Mouse (Mus musculus) kidney, postnatal 14 days (tissue): ENCODE measurements at regions not wholly inside any gene's neighbourhood (a gene's known extent, or its start where the extent isn't known, plus 50 kb on each side); places are given as distances from the start of the nearest gene placed in this dataset.

Experiments
- DNase-seq: peaks from one replicate; pipeline ENCODE4 v3.0.0; 2022; ENCODE audit warnings: mixed read lengths

- no peak for DNase-seq
Observed at GRCm38 (mm10) chr11:19356151-19356550, 337.4 kb upstream of the Meis1 start.

- no peak for DNase-seq
Observed at GRCm38 (mm10) chr11:19369152-19369551, 350.4 kb upstream of the Meis1 start.

- no peak for DNase-seq
Observed at GRCm38 (mm10) chr11:19373476-19373875, 354.7 kb upstream of the Meis1 start.

GRCm38 (mm10) chr11:19380935-19381334, 362.1 kb upstream of the Meis1 start:
- no peak for DNase-seq

- no peak for DNase-seq
Observed at GRCm38 (mm10) chr11:19389136-19389535, 370.4 kb upstream of the Meis1 start.

GRCm38 (mm10) chr11:19392190-19392589, 373.4 kb upstream of the Meis1 start:
- no peak for DNase-seq

- no peak for DNase-seq
Observed at GRCm38 (mm10) chr11:19394372-19394771, 375.6 kb upstream of the Meis1 start.

GRCm38 (mm10) chr11:19400396-19400795, 381.6 kb upstream of the Meis1 start:
- DNase-seq = no peak

GRCm38 (mm10) chr11:19420143-19420542, 401.4 kb upstream of the Meis1 start:
- DNase-seq = no peak

- DNase-seq = peak; percentile 3
Observed at GRCm38 (mm10) chr11:19423268-19423667, 404.5 kb upstream of the Meis1 start.

GRCm38 (mm10) chr11:19423841-19424815, 405.3 kb upstream of the Meis1 start:
- peak; percentile 72 for DNase-seq

GRCm38 (mm10) chr11:19427559-19427958, 408.8 kb upstream of the Meis1 start:
- DNase-seq = no peak

- no peak for DNase-seq
Observed at GRCm38 (mm10) chr11:19433680-19434619, 415.2 kb upstream of the Meis1 start.

GRCm38 (mm10) chr11:19438385-19438784, 419.6 kb upstream of the Meis1 start:
- DNase-seq = no peak

- DNase-seq = no peak
Observed at GRCm38 (mm10) chr11:19441936-19442335, 423.2 kb upstream of the Meis1 start.

- no peak for DNase-seq
Observed at GRCm38 (mm10) chr11:19455391-19456290, 436.9 kb upstream of the Meis1 start.

- DNase-seq = no peak
Observed at GRCm38 (mm10) chr11:19456577-19456976, 437.8 kb upstream of the Meis1 start.

- no peak for DNase-seq
Observed at GRCm38 (mm10) chr11:19463730-19464358, 445.1 kb upstream of the Meis1 start.

GRCm38 (mm10) chr11:19468373-19468772, 449.6 kb upstream of the Meis1 start:
- no peak for DNase-seq

GRCm38 (mm10) chr11:19468803-19469202, 450.0 kb upstream of the Meis1 start:
- no peak for DNase-seq

GRCm38 (mm10) chr11:19470648-19471341, 452.0 kb upstream of the Meis1 start:
- DNase-seq = peak; percentile 10
